Mouse (Mus musculus) embryo, embryonic 11.5 days (tissue): Measurements from ENCODE around the gene Prmt7.

Experiments
- DNase-seq: peaks from one replicate; pipeline ENCODE4 v3.0.0-alpha.2; 2012; ENCODE audit warnings: low read depth, low spot score

The Prmt7 gene

DNA sequence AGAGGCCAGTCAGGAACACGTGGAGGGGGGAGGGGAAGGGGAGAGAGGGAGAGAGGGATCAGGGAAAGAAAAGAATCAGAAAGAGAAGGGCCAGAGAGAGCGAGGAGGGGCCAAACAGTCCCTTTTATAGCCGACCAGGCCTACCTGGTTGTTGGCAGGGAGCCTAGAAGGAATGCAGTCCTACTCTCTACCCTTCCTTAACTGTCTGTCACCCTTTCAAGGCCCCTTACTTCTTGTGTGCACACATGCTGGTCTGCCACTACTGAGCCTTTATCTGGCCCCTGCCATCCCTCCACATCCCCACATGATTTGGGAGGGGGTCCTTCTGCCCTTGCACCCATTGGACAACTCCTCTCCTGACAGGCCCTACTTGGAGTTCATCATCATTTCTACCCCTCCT lies 78.0 kb downstream of the Prmt7 start:
- no peak for DNase-seq

DNA sequence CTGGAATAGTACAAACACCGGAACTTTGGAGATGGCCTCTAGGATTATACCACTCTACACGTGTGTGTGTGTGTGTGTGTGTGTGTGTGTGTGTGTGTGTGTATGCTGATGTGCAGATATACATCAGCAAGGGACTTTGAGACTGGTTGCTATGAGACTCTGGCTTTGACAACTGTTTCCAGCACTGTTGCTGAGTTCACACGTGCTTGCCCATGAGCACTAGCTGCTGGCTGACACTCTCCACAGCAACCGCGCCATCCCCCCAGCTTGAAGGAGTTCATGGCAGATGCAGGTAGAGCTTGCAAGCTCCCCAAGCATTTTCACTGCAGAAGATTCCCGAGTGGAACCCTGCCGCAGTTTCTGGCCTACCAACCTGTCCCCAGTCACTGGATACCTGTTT lies 78.7 kb downstream of the Prmt7 start:
- DNase-seq: no peak

DNA sequence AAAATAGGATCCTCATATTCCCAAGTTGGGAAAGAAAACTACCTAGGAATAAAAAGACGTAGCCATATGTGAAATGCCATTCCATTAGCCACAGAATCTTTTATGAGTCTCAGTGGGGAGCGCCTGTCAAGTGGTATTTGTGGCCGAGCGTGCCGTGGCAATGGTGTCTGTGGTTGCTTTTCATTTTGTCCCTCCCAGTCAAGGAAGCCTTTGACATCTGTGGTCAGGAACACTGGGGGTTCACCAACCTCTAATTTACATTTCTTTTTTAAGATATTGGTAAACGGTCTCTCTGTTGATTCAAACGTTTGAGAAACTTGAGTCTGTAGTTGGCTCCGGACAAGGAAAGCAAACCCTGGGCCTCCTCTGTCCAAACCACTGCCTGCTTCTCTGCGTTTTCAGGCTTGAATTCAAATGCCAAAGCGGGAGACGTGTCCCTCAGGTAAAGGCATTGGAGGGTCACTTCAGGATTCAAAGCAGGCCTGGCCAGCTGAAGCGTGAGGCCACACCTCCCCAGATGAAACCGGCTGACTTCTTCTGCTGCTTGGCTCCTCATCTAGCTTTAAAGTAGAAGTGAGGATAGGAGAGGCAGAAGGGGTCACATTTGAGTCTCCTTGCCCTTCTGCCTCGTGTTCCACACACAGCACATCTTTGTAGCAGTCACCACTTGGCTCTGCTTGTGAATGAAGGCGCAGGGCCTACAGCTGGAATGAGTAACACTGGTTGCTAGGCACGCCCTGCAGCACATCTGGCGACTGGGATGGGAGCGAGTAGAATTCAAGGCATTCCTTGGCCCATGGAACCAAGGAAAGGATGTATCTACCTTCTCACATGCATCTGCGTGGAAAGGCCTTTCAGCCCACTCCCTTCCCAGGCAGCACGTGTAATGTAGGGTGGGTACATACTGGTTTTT lies 82.0 kb downstream of the Prmt7 start:
- no peak for DNase-seq

DNA sequence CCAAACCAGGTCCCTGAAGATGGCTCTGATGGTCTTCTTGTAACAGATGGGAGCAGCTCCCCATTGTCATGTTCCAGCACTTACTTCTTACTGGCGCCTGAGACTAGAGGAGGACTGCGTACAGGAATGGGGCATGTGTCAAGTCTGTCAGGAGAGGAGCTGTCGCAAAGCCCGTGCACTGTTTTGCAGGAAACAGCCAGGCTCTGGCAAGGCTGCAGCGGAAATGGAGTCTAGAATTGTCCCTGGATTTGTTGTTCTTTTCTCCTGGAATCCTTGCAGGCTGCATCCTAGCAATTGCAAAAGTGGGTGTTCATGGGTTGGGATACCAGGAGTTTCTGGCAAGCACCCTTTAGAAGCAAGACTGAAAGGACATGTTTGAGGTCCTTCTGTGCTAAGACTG lies 87.5 kb downstream of the Prmt7 start:
- no peak for DNase-seq

DNA sequence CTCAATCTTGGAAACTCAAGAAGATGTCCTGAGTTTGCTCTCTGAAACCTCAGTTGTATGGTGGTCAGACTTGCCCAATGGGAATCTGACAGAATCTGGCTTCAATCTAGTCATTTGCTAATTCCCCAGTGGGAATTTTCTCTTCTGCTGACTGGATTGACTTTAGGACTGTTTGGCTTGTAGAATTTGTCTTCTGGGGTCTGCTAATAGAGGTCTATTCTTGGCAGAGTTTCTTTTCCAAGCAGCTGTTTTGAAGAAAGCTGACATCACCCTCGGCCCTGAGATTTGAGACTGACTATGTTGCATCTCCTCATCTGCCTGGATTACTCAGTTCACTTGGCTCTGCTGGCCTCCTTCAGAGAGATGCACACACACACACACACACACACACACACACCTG lies 88.1 kb downstream of the Prmt7 start:
- no peak for DNase-seq

DNA sequence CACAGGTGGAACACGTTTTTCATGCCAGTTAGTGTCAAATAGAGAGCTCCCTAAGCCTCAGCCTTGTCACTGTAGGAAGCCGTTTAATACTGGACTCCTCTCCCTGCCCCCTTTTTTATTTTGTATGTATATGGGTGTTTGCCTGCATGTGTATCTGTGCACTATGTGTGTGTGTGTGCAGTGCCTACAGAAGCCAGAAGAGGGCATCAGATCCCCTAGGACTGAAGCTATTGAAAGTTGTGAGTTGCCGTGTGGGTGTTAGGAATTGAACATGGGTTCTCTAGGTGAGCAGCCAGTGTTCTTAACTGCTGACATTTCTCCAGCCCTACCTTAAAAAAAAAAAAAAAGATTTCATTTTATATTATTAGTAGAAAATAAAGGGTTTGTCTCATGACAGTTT lies 89.0 kb downstream of the Prmt7 start:
- no peak for DNase-seq

DNA sequence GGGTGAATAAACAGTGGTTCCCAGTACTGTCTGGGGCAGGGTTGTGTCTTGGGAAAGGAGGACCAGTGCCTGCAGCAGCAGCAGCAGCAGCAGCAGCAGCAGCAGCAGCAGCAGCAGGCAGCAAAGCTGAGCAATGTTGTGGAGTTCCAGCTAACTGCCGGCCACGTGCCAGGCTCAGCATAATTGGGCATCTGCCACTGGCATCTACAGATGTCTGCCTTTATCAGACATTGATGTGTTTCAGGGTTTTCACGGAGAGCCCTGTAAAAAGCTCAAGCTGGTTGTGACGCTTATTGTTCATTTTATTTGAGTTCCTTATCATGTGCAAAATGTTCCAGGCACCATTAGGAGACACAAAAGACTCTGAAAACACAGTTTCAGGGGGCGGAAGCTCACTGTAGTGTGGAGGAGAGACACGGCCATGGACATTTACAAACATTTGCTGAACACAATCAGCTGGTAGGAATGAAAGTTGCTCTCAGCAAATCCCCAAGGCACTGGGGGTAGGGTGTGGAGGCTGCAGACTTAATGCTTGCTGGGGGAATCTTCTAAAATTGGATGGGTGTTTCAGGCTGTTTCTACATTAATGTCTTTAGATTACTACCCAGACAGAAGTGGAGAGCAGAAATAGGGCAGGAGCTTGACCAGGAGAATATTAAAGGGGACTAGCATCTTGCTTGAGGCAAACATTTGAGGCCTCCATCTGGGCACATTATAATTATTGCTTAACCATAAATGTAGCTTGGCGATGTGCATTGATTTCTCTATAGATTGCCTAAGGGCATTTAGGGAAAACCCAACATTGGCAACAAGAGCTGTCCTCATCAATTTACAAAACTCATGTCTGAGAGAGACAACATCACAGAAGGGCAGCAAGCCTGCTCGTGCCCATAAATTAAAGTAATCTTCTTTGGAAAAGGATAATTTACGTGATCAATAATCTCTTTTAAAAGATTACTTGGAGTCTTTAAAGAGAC lies 90.3 kb downstream of the Prmt7 start:
- DNase-seq: no peak
